Comparison of ENCODE assay signal across 32 mouse cellular contexts in genomic region chr10:116154707-116155106, GRCm38 (mm10). TPM values are rescaled to one million over a fixed set of nuclear protein-coding genes. Genes with fewer than 3 reads are reported as not detected.
A peak's percentile ranks its signal among the peaks of the same experiment; 100 is the strongest.
DNase-seq lines count a peak whose midpoint lies in the region; ATAC-seq and TF ChIP-seq lines count a peak whose summit lies in the region.
"Had no signal": no experiment of that assay in that cellular context is flagged by ENCODE, and none has a peak within 500 bp of the region (broad histone marks: within the 10 kb centered on the region; RNA-seq: fewer than 3 reads in every experiment).

No protein-coding gene starts in this region.

- no peak for TF ChIP-seq EP300 in heart, adult 2 months (IDR thresholded peaks at IDR 0.05; ENCODE audit: insufficient read depth, low read depth, low read length)

- no peak for TF ChIP-seq CTCF in heart, adult 2 months (IDR thresholded peaks at IDR 0.05)
- TF ChIP-seq CTCF in hindbrain, postnatal 0 days (IDR thresholded peaks at IDR 0.05; ENCODE audit: low read depth), result no peak

- intact Hi-C loops in heart, adult 2 months (cut with DNase I), result no loop called here

- no peak overlapping the region for H3K4me2 ChIP-seq in hindbrain, postnatal 0 days (ENCODE audit: low read depth, low read length)
- H3K4me2 ChIP-seq: embryonic facial prominence, embryonic 13.5 days; forebrain, embryonic 13.5 days; heart, embryonic 13.5 days; hindbrain, embryonic 14.5 days had no signal

- H3K27me3 ChIP-seq in heart, adult 2 months (ENCODE audit: control insufficient read depth, insufficient read depth, low read length), result no peaks in the 10 kb centered on the region
- H3K27me3 ChIP-seq in hindbrain, postnatal 0 days (ENCODE audit: insufficient read depth, low read length), result no peaks in the 10 kb centered on the region
- H3K27me3 ChIP-seq in hindbrain, embryonic 10.5 days (ENCODE audit: insufficient read depth, poor library complexity, severe bottlenecking), result no peaks in the 10 kb centered on the region
- H3K27me3 ChIP-seq: embryonic facial prominence, embryonic 13.5 days; forebrain, embryonic 13.5 days; heart, embryonic 13.5 days had no signal

- no peak overlapping the region for H3K27ac ChIP-seq in heart, adult 2 months
- no peak overlapping the region for H3K27ac ChIP-seq in hindbrain, postnatal 0 days
- no peak overlapping the region for H3K27ac ChIP-seq in hindbrain, embryonic 10.5 days
- H3K27ac ChIP-seq: embryonic facial prominence, embryonic 13.5 days; forebrain, embryonic 10.5 days; forebrain, embryonic 13.5 days; heart, embryonic 10.5 days; heart, embryonic 13.5 days; hindbrain, embryonic 14.5 days had no signal

- H3K9ac ChIP-seq in heart, adult 2 months (ENCODE audit: low read depth, low read length), result no peak overlapping the region
- H3K9ac ChIP-seq in hindbrain, postnatal 0 days (replicated peaks; ENCODE audit: low read length), result no peak overlapping the region
- H3K9ac ChIP-seq: embryonic facial prominence, embryonic 13.5 days; forebrain, embryonic 13.5 days; heart, embryonic 13.5 days; hindbrain, embryonic 14.5 days had no signal

- no peak overlapping the region for H3K4me3 ChIP-seq in heart, adult 2 months
- no peak overlapping the region for H3K4me3 ChIP-seq in hindbrain, postnatal 0 days (ENCODE audit: low read length)
- no peak overlapping the region for H3K4me3 ChIP-seq in hindbrain, embryonic 10.5 days
- H3K4me3 ChIP-seq: embryonic facial prominence, embryonic 13.5 days; forebrain, embryonic 10.5 days; forebrain, embryonic 13.5 days; heart, embryonic 10.5 days; heart, embryonic 13.5 days had no signal

- DNase-seq in adrenal gland, postnatal 10 days, result peak; percentile 15
- no peak for DNase-seq in adrenal gland, adult 8-10 months
- DNase-seq in heart, adult 11 months, result peak; percentile 58
- DNase-seq in heart, adult 2 months, result no peak
- peak; percentile 25 for DNase-seq in hindbrain, postnatal 0 days (ENCODE audit: low spot score)
- DNase-seq in hindbrain, embryonic 10.5 days (ENCODE audit: low spot score), result no peak
- no peak for DNase-seq in layer of hippocampus, postnatal 10 days (ENCODE audit: low spot score in 2 of 2)
- DNase-seq: cerebellum, adult 11 months; cerebellum, adult 2 months; cerebellum, adult 9-11 months; cerebellum, postnatal 25 days; gastrocnemius, postnatal 10 days; gastrocnemius, postnatal 36 days; heart, adult 18-20 months; heart, postnatal 14 days; heart, postnatal 4 days; kidney, adult 18-20 months had no signal

- H3K4me1 ChIP-seq in heart, adult 2 months (ENCODE audit: control insufficient read depth, insufficient read depth, low read length), result no peaks in the 10 kb centered on the region
- H3K4me1 ChIP-seq in hindbrain, postnatal 0 days (ENCODE audit: insufficient read depth, low read length), result no peaks in the 10 kb centered on the region
- H3K4me1 ChIP-seq in hindbrain, embryonic 10.5 days (replicated peaks), result no peaks in the 10 kb centered on the region
- H3K4me1 ChIP-seq: embryonic facial prominence, embryonic 13.5 days; forebrain, embryonic 10.5 days; forebrain, embryonic 13.5 days; heart, embryonic 10.5 days; heart, embryonic 13.5 days had no signal

- H3K9me3 ChIP-seq in hindbrain, postnatal 0 days (ENCODE audit: low read length), result no peaks in the 10 kb centered on the region; the same call in 1 of the 2 replicates
- 0 out of 2 replicates have a peak, but pooled peaks cover 6% of the 10 kb centered on the region for H3K9me3 ChIP-seq in hindbrain, embryonic 10.5 days
- H3K9me3 ChIP-seq: embryonic facial prominence, embryonic 13.5 days; forebrain, embryonic 13.5 days had no signal

- no peak for TF ChIP-seq POLR2A in heart, adult 2 months (IDR thresholded peaks at IDR 0.05; ENCODE audit: insufficient read depth, low read depth, low read length)

- H3K79me2 ChIP-seq in heart, adult 2 months (replicated peaks; ENCODE audit: control insufficient read depth, insufficient read depth, low read length), result no peaks in the 10 kb centered on the region

- no peaks in the 10 kb centered on the region for H3K36me3 ChIP-seq in heart, adult 2 months (ENCODE audit: control insufficient read depth, insufficient read depth, low read length)
- no peaks in the 10 kb centered on the region for H3K36me3 ChIP-seq in hindbrain, postnatal 0 days (ENCODE audit: insufficient read depth, low read length)
- no peaks in the 10 kb centered on the region for H3K36me3 ChIP-seq in hindbrain, embryonic 10.5 days
- H3K36me3 ChIP-seq: embryonic facial prominence, embryonic 13.5 days; forebrain, embryonic 10.5 days; heart, embryonic 10.5 days; heart, embryonic 13.5 days had no signal

- ATAC-seq in hindbrain, postnatal 0 days, result no peak
- ATAC-seq in megakaryocyte progenitor cell, adult 5-6 weeks (replicated peaks; ENCODE audit: poor library complexity), result peak; percentile 51
- ATAC-seq: forebrain, embryonic 13.5 days; forebrain, embryonic 16.5 days; inflammation-experienced regulatory T-cells, adult 6 months; intestine, embryonic 16.5 days had no signal

- 67% methylated on average over 5 of the region's 5 CpGs for WGBS in heart, adult 2 months
- WGBS in hindbrain, postnatal 0 days, result 78% methylated on average over 5 of the region's 5 CpGs
- 87% methylated on average over 5 of the region's 5 CpGs for WGBS in hindbrain, embryonic 10.5 days

RNA-seq across cellular contexts. Expression of gene 4933416C03Rik, which starts 41.0 kb away (rescaled TPM):
- not detected for total RNA-seq in adrenal gland, postnatal 10 days (2021)
- not detected for total RNA-seq in adrenal gland, adult 8-10 months (2022)
- not detected for total RNA-seq in heart, adult 2 months (2021)
- not detected in 2 replicates for polyA plus RNA-seq in heart, adult 2 months (2012; rRNA removed)
- total RNA-seq in hindbrain, postnatal 0 days (2014; rRNA removed), result not detected in 2 replicates
- 0.13 and 0.18 TPM in 2 replicates for polyA plus RNA-seq in hindbrain, postnatal 0 days (2015; fragmentation: Nextera tagmentation; extraction: Ambion mirVana)
- not detected in 2 replicates for polyA plus RNA-seq in hindbrain, embryonic 10.5 days (2016; fragmentation: Nextera tagmentation; extraction: Ambion mirVana)
- total RNA-seq in megakaryocyte progenitor cell, adult 5-6 weeks (2015), result not detected in 2 replicates
- not detected in 2 replicates for total RNA-seq in megakaryocyte progenitor cell, adult 5-6 weeks (2017)
- total RNA-seq in layer of hippocampus, postnatal 10 days (2021), result not detected
- total RNA-seq: adrenal gland, adult 18-20 months; adrenal gland, postnatal 4 days; common myeloid progenitor, adult 5-6 weeks; gastrocnemius, adult 18-20 months; gastrocnemius, postnatal 10 days; gastrocnemius, postnatal 36 days; heart, adult 18-20 months; heart, postnatal 14 days; heart, postnatal 4 days had no signal
- polyA plus RNA-seq: cerebellum, adult 2 months; embryonic facial prominence, embryonic 13.5 days; forebrain, embryonic 10.5 days; forebrain, embryonic 13.5 days; heart, embryonic 10.5 days; heart, embryonic 13.5 days; heart, embryonic 16.5 days; intestine, embryonic 16.5 days had no signal

Comparison
In these comparisons a context has a peak if more than half of its experiments do, and no peak if none do; other contexts are left out.
1. DNase-seq: peak in adrenal gland, postnatal 10 days (single experiment), heart, adult 11 months (single experiment) and hindbrain, postnatal 0 days (single experiment); none in adrenal gland, adult 8-10 months (single experiment), heart, adult 2 months (0 of 2), hindbrain, embryonic 10.5 days (single experiment) and layer of hippocampus, postnatal 10 days (0 of 2).